Mouse (Mus musculus): ENCODE data around the gene Rmnd5a. TPM values are rescaled to one million over a fixed set of nuclear protein-coding genes. Genes with fewer than 3 reads are reported as not detected.

Gene Rmnd5a
- polyA plus RNA-seq, 1 experiment from 2014 or later = 9.9 TPM

Other genes starting within 250 kb of the Rmnd5a start
- gene Fabp1, start 240.8 kb downstream of the Rmnd5a start, polyA plus RNA-seq (2015; fragmentation: Nextera tagmentation; extraction: Ambion mirVana) = not detected in 2 replicates
- gene Krcc1, start 169.0 kb downstream of the Rmnd5a start, polyA plus RNA-seq (2015; fragmentation: Nextera tagmentation; extraction: Ambion mirVana) = 20.5 and 21.3 TPM in 2 replicates
- 0.15 and 0.26 TPM in 2 replicates for gene Smyd1, start 118.4 kb downstream of the Rmnd5a start, polyA plus RNA-seq (2015; fragmentation: Nextera tagmentation; extraction: Ambion mirVana)
- gene Cd8b1, start 117.8 kb downstream of the Rmnd5a start, polyA plus RNA-seq (2015; fragmentation: Nextera tagmentation; extraction: Ambion mirVana) = not detected in 2 replicates
- not detected in 2 replicates for gene Cd8a, start 67.2 kb downstream of the Rmnd5a start, polyA plus RNA-seq (2015; fragmentation: Nextera tagmentation; extraction: Ambion mirVana)
- gene Rnf103, start 53.3 kb upstream of the Rmnd5a start, polyA plus RNA-seq (2015; fragmentation: Nextera tagmentation; extraction: Ambion mirVana) = 26.2 and 27.3 TPM in 2 replicates
- gene Chmp3, start 103.2 kb upstream of the Rmnd5a start, polyA plus RNA-seq (2015; fragmentation: Nextera tagmentation; extraction: Ambion mirVana) = 61.6 and 65.9 TPM in 2 replicates
- 64.0 and 64.7 TPM in 2 replicates for gene Kdm3a, start 192.4 kb upstream of the Rmnd5a start, polyA plus RNA-seq (2015; fragmentation: Nextera tagmentation; extraction: Ambion mirVana)